Mouse (Mus musculus): ENCODE data around the gene Gm6904. TPM values are rescaled to one million over a fixed set of nuclear protein-coding genes. Genes with fewer than 3 reads are reported as not detected.
A peak's percentile ranks its signal among the peaks of the same experiment; 100 is the strongest.
"Not testable (repeated sequence)": the region's sequence is repeated elsewhere in the genome, so short reads cannot be mapped to it uniquely, and the experiment has no call there.

Gm6904 gene
- total RNA-seq (2021): not detected

DNA sequence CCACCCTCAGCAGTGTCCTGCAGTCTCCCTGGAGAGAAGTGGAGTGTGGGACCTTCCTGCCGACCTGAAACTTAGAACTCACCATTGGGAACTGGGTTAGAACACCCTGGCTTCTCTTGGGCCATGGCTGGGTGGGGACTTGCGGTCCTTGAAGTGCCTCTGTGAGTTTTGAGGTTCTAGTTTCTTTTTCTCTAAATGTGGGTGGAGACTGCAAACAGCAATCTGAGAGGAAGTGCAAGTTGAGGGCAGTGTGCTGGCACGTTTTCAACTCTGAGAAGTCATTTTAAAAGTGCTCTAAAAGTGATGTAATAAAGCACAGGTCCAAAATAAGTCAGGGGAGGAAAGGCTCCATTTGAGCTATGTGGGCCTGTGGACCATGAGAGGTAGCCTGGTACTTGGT lies at the start of gene Gm6904:
Gene Gm6904 (minus strand): TSS at position 161 of the 400 bp plus-strand sequence.
- DNase-seq: no peak

DNA sequence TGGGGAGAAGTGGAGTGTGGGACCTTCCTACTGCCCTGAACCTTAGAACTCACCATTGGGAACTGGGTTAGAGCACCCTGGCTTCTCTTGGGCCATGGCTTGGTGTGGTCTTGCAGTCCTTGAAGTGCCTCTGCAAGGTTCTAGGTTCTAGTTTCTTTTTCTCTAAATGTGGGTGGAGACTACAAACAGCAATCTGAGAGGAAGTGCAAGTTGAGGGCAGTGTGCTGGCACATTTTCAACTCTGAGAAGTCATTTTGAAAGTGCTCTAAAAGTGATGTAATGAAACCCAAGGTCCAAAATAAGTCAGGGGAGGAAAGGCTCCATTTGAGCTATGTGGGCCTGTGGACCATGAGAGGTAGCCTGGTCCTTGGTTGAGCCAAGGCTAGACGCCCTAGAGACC lies 37.4 kb upstream of the Gm6904 start, which contains the start of gene Phf11a:
Gene Phf11a (minus strand): TSS at position 132 of the 400 bp plus-strand sequence.
- DNase-seq: not testable (repeated sequence)

DNA sequence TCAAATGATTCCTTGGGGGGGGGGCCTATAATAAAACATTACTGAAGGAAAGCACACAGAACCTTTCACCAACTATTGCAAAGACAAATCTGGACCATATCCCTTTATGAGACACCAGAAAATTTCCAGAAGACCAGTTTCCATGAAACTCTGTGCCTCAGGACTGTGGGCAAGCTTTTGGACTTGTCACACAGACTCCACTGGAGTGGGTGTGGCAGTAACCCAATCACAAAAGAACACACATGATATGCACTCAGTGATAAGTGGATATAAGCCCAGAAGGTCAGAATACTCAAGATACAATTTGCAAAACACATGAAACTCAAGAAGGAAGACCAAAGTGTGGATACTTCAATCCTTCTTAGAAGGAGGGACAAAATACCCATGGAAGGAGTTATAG lies 31.8 kb upstream of the Gm6904 start:
- not testable (repeated sequence) for DNase-seq

DNA sequence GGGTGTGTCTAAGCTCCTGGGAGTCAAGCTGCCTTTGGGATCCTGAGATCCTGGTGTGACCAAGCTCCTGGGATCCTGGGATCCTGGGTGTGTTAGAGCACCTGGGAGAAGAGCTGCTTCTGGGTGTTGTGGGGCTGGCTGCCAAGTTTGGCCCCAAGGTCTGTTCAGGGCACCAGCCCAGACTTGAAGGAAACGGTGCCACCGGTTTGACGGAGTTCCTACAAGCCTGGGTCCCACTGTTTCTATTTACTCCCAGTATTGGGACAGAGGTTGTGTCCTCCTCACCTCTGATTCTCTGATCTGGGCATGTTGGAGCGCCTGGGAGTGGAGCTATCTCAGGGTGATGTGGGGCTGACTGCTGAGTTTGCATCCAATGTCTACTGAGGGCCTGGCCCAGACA lies 14.9 kb upstream of the Gm6904 start:
- not testable (repeated sequence) for DNase-seq

DNA sequence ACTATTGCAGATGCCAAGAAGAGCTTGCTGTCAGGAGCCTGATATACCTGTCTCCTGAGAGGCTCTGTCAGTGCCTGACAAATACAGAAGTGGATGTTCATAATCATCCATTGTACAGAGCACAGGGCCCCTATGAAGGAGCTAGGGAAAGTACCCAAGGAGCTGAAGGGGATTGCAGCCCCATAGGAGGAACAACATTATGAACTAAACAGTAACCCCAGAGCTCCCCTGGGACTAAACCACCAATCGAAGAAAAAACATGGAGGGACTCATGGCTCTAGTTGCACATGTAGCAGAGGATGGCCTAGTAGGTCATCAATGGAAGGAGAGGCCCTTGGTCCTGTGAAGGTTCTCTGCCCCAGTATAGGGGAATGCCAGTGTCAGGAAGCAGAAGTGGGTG lies 4.2 kb downstream of the Gm6904 start:
- DNase-seq: not testable (repeated sequence)

DNA sequence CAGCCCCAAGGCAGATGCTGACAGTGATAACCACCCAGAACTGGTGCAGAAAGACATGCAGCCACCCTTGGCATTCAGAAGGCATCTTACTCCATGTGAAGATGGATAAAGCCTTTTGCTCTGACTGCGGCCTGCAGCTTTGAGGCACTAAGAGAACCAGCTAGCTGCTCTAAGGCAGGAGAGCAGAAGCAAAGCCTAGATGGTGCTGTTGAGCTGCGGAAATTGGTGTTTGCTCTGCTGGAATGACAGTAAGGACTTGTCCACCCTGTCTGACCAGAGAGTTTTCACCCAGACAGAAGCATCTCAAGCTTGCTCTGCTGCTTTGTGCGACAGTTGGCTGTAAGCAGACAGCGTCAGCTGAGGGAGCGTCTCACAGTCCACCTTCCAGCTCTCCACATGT lies 9.7 kb downstream of the Gm6904 start:
- peak in 1 of 2 experiments; percentile 5 for DNase-seq

DNA sequence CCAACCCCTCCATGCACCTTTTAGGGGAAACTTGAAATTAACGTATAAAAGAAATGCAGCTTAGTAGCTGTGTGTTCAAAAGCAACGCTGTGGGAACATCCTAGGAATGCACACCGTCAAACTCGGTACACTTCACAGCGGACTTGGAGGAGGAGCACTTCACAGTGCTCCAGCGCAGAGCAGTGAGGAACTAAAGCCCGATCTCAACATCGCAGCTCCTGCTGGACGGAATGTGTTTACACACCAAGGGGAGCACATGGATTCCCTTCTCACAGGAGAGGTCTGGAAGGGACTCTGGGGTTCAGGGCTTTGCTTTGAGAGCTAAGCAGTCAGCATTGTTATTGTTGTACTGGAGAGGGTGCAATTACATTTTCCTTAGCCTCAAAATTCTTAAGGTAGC lies 26.4 kb downstream of the Gm6904 start:
- DNase-seq: no peak

DNA sequence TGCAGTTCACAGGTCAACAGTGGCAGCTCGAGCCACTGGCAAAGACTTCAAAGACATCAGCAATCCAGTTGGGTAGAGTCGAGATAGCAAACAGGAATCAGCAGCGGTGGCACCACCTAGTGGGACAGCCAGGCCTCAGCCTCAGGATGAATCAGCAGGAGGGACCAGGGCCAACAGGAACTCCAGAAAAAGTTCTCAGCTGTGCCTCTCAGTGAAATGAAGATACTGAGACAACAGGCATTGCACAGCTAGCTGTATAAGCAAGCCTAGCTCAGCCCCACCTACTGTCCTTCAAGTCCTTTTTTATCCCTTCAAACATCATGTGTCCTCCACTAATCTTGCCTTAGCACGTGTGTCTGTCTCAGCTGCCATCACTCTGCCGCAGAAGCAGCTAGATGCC lies 28.0 kb downstream of the Gm6904 start:
- no peak for DNase-seq

DNA sequence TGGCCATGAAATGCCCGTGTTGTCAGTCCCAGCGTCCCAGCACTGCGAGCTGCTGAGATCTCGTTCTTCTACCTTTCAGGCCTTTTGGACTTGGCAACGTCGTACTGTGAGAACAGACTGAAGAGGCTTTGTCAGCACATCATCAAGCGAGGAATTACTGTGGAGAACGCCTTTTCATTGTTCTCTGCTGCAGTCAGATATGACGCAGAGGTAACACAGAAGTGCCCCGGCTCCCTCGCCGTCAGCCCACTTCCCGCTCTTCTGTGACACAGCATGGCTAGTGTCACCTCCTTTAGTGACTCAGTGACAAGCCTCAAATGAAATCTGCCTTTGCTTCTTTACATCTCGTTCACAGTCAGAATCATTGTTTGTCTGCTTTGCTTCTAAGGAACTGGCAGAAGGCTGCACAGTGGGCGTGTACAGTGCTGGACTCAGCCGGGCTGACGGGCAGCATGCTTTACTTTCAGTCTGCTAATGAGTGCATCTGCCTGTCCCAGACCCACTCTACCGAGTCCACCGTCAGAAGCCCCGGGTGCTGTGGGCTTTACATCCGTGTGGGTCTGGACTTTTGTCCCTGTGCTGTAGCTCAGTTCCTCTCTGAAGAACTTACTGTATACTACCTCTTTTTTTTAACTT lies 29.6 kb downstream of the Gm6904 start:
- peak in 1 of 2 experiments; percentile 15 for DNase-seq

DNA sequence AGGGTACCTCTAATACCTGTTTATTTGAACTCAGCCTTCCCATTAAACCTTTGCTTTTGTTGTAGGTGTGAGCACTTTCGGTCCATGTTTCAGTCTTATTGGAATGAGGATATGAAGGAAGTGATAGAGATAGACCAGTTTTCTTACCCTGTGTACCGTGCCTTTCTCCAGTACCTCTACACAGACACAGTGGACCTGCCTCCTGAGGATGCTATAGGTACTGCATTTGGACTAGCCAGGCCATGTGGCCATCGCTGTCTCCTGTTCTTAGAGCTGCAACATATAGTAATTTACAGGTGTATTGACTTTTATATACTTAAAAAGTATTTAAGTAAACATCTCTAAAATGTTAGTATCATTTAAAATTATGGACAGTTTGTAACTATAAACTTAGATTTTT lies 30.2 kb downstream of the Gm6904 start:
- DNase-seq: no peak

DNA sequence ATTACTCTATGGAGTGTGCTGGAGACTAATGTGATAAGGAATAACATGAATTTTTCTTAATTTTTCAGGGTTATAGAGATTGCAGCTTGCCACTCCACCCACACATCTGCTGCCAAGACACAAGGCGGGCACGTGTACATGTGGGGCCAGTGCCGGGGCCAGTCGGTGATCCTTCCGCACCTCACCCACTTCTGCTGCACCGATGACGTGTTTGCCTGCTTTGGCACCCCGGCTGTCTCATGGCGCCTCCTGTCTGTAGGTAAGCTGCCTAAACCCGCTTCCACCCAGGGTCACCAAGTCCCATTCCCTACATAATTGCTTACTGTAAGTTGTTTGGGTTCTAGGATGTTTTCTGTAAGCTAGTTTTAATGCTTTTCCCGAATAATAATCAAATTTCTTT lies 33.8 kb downstream of the Gm6904 start:
- no peak for DNase-seq

DNA sequence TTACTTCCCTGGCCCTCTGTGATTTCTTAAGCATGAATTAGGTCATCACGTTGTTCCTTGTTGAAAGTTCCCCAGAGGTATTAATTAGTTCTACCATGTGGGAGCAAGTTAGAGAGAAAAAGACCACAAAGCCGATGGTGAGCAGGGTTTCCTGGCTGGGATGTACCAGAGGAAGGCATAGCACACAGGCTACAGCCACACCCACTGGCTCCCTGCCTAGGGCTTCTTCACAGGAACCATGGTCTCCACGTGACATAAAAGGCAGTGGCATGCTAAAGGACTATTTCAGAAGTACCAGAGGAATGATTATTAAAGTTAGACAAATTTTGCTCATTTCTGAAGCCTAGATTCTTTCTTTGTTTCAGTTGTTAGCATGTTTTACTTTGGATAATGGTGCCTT lies 40.8 kb downstream of the Gm6904 start:
- no peak for DNase-seq

DNA sequence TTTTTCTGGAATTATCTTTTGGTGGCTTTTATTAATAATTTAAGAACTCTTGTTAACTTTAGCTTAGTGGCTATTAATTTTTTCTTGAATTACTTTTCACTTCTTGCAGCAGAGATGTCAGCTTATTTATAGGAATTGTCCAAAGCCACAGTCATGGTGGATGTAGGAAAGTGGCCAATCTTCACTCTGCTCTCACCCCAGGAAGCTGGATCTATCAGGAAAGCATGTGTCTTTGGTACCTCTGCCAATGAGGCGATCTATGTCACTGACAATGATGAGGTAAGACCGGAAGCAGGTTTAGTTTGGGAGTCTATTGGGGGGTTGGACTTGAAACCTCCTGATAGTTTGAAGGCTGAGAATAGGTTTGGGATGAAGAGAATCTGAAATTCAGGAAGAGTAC lies 50.2 kb downstream of the Gm6904 start:
- DNase-seq: no peak

DNA sequence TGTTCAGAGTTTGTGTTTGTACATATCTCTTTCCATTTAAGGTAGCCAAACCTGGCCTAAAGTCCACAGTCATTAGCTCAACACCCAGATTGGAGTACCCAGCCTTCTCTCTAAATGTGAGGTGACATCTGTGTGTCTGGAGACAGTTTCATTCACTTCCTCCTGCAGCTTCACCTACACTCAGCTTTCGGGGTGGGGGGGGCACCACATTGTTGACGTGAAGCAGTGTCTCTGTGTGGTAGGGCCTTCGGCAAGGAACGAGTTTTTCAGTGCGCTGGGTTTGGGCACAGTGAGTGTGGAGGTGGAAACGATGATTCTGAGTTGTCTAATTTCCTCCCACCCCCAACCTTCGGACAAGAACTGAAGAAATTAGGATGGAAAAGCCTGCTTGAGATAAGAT lies 51.0 kb downstream of the Gm6904 start:
- DNase-seq: no peak

DNA sequence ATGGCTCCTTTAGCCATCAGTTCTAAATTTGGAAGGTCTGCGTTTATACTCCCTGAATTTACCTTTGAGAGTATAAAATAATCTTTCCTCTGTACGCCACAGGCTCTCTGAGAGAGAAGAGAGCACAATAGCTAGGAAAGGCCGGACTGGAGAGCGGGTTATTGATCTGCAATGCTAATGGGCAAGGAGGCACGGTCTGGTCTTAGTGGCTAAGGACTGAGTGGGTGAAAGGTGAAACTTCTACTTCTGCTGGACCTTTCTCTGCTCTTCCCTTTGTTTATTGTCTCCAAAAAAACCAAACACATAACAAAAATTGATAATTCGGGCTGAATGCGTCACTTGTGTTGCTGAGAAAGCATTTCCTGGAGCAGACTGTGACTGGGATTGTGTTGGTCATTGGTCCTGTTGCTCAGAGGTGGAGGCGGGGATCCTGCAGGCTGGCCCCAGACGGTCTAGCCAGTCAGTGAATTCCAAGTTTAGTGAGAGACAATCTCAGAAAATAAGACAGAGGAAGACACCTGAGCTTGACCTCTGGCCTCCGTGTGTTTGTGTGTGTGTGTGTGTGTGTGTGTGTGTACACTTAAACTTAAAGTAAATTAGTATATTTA lies 53.9 kb downstream of the Gm6904 start:
- DNase-seq: no peak

DNA sequence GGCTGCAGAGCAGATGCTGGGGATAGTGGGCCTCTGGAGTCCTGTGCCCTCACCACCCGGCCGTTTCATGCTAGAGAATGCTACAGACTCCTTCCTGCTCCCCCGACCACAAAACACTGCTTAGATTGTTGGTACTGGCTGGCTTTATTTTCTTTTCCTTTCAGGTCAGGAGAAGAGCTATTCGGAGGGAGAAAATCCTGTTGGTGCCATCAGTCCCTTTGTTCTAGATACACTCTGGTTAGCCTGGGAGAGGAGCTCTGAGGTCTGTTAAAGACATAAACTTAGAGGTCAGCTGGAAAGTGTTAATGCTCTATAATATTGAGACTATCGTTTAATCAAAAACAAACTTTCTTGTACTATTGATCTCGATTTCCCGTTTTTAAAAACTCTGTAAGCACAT lies 54.6 kb downstream of the Gm6904 start:
- no peak for DNase-seq

DNA sequence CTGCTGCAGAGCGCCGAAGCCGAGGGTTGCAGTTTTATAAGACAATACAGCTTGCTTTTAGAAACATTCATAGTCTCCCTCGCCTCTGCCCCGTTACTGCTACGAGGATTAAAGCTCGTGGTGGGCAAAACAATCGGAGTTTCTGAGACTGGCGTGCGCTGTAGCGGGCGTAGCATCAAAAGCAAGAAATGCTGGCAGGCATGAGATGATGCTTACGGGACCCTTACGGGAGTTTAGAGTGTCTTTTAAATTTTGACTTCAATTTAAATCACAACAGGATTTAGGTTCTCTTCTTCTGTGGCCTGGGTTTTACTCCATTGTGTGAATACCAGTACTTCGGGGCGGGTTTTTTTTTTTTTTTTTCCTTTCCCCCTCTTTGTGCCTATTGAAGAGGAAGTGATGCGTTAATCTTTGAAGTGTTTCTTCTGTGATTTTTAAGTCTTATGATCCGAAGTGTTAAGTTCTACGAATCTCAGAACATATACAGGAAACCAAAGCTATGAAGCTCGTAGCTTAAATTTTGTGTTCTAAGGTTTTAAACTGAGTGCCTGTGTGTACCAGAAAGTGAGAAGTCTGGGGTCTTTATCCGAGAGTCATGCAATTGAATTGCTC lies 58.3 kb downstream of the Gm6904 start:
- no peak for DNase-seq

DNA sequence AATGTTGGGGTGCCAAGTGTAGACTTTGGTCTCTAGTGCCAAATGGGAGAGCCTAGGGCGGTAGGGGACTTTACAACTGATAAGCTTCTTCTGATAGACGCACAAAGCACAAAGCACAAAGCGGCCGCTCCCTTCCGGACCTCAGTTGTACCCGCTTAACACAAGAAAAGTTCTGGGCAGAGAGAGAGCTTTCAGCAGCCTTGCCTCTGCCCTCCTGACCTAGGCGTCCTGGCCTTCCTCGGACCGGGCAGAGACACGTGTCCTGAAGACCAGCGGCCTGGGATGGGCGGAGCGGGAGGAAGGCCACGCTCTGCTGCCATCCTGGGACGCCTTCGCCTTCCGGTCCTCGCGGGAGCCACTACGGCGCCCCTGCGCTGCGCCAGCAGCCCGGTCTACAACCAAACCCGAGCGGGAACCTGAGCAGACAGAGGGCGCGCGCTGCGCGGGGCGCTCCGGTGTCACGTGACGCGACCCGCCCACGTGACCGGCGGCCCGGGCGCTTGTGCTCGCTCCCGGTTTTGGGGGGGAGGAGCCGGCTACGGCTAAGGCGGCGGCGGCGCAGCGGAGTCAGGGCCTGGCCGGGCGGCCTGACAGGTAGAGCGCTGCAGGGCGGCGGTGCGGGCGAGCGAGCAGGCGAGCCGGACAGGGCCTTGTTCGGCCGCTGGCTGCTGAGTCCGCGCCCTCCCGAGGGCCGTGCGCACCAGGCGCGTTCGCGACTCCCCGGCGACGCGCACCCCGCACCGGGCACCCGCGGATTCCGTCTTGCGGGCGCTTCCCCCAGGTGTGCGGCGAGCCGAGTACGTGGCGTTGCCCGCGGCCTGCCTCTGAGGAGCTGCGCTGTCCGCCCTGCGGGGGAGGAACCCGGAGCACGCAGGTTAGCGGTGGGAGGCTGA lies 59.1 kb downstream of the Gm6904 start, which contains the start of gene Rcbtb1:
Gene Rcbtb1 (plus strand): TSS at position 499 of the 893 bp plus-strand sequence.
- peak; percentile 92 to 93 for DNase-seq

Measured in layer of hippocampus, postnatal 36 days (tissue).